Mouse (Mus musculus) G1E (cell line): ENCODE data around the gene BC003965. TPM values are rescaled to one million over a fixed set of nuclear protein-coding genes. Genes with fewer than 3 reads are reported as not detected.
"Not testable (repeated sequence)": the region's sequence is repeated elsewhere in the genome, so short reads cannot be mapped to it uniquely, and the experiment has no call there.

Source experiments
- ATAC-seq: 2 replicates; pipeline ENCODE4 v1.8.0; 2016; ENCODE audit warnings: mild to moderate bottlenecking; ENCODE audit not compliant: insufficient number of reproducible peaks, poor library complexity, low FRiP score, severe bottlenecking; ENCODE audit errors: extremely low read depth
- DNase-seq: peaks from one replicate; pipeline ENCODE4 v3.0.0; 2012; ENCODE audit warnings: low spot score
- H3K27me3 ChIP-seq: 2 replicates; pipeline ENCODE4 v1.6.1; 2012; ENCODE audit warnings: mild to moderate bottlenecking, low read length, inconsistent platforms; ENCODE audit not compliant: insufficient read depth
- H3K36me3 ChIP-seq: replicated peaks from 2 replicates; pipeline ENCODE3; 2012; ENCODE audit warnings: mild to moderate bottlenecking, inconsistent platforms
- H3K4me1 ChIP-seq: 2 replicates; pipeline ENCODE4 v1.6.1; 2012; ENCODE audit warnings: low read depth, low read length, inconsistent platforms, mixed read lengths; ENCODE audit not compliant: insufficient read depth
- H3K4me3 ChIP-seq: 2 replicates; pipeline ENCODE4 v1.5.1; 2012; ENCODE audit warnings: low read depth, mild to moderate bottlenecking, inconsistent platforms, low read length, moderate library complexity, mixed read lengths
- H3K9me3 ChIP-seq: replicated peaks from 2 replicates; pipeline ENCODE4 v1.6.1; 2012; ENCODE audit warnings: inconsistent platforms
- CTCF ChIP-seq: IDR thresholded peaks from 2 replicates; pipeline ENCODE4 v1.5.1; 2012; ENCODE audit warnings: low read depth, low read length, inconsistent platforms, mixed read lengths
- GATA1 ChIP-seq: IDR thresholded peaks from 2 replicates; pipeline ENCODE4 v1.6.1; 2012; ENCODE audit warnings: borderline replicate concordance, low read length, inconsistent platforms, mixed read lengths
- GATA2 ChIP-seq: IDR thresholded peaks from 2 replicates; pipeline ENCODE4 v1.6.1; 2012; ENCODE audit warnings: low read depth, low read length, inconsistent platforms, borderline replicate concordance
- POLR2AphosphoS5 ChIP-seq: IDR thresholded peaks from 2 replicates; pipeline ENCODE4 v1.6.1; 2012; ENCODE audit warnings: low read depth, low read length, inconsistent platforms; ENCODE audit not compliant: insufficient replicate concordance
- TAL1 ChIP-seq: conservative IDR thresholded peaks from 2 replicates; pipeline ENCODE4 v1.6.1; 2012; ENCODE audit warnings: low read depth, low read length, inconsistent platforms, mixed read lengths
- polyA plus RNA-seq: library from polyadenylated mRNA; stranded (reverse); fragments of >175 nt; gene quantifications from 2 replicates; pipeline ENCODE4 v1.2.3, GENCODE M21; 2012
- total RNA-seq, 2 experiments: library from RNA; stranded (forward) in 1 of 2; stranded (reverse) in 1 of 2; fragments of 200-1000 nt in 1 of 2; fragments of >200 nt in 1 of 2; fragmentation: Nextera tagmentation in 1 of 2; gene quantifications; 2 replicates each; pipeline ENCODE4 v1.2.3; 2014 to 2017

The BC003965 gene
- total and polyA plus RNA-seq, 3 experiments: 12.1 to 36.9 (median 15.7) TPM

DNA sequence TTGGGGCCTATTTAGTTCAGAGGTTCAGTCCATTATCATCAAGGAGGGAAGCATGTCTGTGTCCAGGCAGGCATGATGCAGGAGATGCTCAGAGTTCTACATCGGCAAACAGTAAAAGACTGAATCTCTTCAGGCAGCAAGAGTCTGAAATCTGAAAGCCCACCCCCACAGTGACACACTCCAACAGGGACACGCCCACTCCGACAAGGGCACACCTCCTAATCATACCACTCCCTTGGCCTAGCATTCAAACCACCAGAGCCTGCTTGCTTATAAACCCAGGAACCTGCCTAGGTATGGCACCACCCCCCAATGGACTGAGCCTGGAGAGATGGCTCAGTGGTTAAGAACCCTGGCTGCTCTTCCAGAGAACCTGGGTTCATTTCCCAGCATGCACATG lies 31.1 kb downstream of the BC003965 start:
- peaks cover 31% of the 10 kb centered on the region for H3K4me1 ChIP-seq
- no peaks in the 10 kb centered on the region for H3K9me3 ChIP-seq
- H3K27me3 ChIP-seq: no peaks in the 10 kb centered on the region
- DNase-seq (no peak), ATAC-seq (no peak)
- TF ChIP-seq TAL1 (no peak), POLR2AphosphoS5 (no peak), CTCF (no peak), GATA2 (no peak), GATA1 (no peak)
- peaks cover 95% of the 10 kb centered on the region for H3K36me3 ChIP-seq
- H3K4me3 ChIP-seq: no peak overlapping the region

DNA sequence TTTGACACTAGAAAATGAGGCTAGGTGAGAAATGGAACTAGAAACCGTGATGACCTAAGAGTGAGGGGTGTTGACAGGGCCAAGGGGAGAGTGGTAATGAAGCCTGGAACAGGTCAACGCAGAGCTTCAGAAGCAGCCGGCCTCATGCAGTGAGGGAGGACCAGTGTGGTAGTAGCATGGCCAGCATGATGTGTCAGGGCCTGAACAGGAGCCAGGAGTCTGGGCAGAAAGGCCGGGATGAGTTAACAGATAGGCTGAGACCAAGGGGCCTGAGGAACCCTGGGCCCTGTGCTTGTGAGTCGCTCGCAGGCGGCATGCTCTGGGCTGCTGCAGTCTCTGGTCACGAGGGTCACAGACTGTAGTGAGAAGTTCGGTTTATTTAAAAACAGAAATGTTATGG lies 34.6 kb downstream of the BC003965 start:
- Histone ChIP-seq H3K9me3 (no peaks in the 10 kb centered on the region), H3K36me3 (peaks cover 77% of the 10 kb centered on the region), H3K27me3 (no peaks in the 10 kb centered on the region), H3K4me1 (peaks cover 61% of the 10 kb centered on the region), H3K4me3 (no peak overlapping the region)
- DNase-seq: no peak
- TF ChIP-seq CTCF: no peak
- TF ChIP-seq GATA1: no peak
- TF ChIP-seq TAL1: no peak
- TF ChIP-seq POLR2AphosphoS5: no peak
- TF ChIP-seq GATA2: no peak
- ATAC-seq: no peak

DNA sequence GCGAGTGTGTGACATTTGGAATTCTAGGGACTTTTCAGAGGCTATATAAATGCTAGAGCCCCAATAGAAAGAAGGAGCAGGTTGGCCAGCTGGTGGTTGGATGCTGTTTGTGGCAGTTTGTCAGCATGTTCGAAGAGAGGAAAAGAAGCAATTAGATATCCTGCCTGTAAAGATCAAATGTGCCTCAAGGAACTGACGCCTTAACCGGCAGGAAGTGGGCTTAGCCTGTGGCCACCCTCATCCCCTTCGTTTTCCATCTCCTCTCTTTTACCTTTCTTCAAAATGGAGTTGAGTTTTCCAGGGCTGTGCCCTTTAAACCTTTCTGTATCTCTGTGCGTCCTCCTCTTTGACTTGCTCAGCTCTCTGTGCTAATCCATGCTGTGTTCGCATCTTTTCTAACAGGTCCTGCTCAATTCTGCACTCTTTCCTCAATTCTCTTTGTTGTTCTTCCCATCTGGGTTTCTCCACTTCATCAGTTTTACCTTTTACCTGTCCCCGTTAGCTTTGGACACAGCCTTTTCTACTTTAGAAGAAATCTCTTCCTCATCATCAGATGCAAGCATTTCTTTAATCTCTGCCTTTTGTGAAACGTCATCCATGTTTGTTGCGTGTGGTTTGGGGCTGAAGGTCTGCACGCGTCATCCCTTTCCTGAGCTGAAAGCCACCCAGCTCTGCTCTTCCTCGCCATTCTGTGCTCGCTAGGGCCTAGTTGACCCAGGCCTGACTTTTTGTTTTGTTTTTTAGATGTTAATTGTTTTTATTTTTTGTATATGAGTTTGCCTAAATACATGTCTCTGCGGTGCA lies 35.3 kb downstream of the BC003965 start:
- peaks cover 68% of the 10 kb centered on the region for H3K4me1 ChIP-seq
- no peaks in the 10 kb centered on the region for H3K9me3 ChIP-seq
- no peaks in the 10 kb centered on the region for H3K27me3 ChIP-seq
- TF ChIP-seq GATA2 (no peak), TAL1 (no peak), CTCF (no peak), POLR2AphosphoS5 (no peak), GATA1 (no peak)
- DNase-seq (no peak), ATAC-seq (no peak)
- H3K36me3 ChIP-seq: peaks cover 77% of the 10 kb centered on the region
- no peak overlapping the region for H3K4me3 ChIP-seq

DNA sequence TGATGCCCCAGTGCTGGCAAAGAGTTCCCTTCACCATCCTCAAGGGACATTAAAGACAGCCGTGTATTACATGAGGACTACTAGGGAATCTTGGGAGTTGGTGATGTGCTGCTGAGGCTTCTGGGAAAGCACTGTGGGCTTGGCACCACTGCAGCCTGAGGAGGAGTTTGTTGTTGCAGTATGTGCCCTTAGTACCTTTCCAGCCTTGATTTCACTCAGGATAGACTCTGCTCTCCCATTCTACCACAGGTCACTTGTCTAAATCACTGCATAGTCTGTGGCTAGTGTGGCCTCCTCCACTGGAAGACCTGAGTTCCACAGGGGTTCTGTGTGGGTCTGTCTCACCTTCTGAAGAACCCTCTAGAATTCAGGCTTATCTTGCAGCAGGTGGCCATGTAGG lies 36.4 kb downstream of the BC003965 start:
- Histone ChIP-seq H3K4me1 (peaks cover 72% of the 10 kb centered on the region), H3K27me3 (no peaks in the 10 kb centered on the region), H3K36me3 (peaks cover 77% of the 10 kb centered on the region), H3K4me3 (no peak overlapping the region), H3K9me3 (no peaks in the 10 kb centered on the region)
- DNase-seq (no peak), ATAC-seq (no peak)
- no peak for TF ChIP-seq POLR2AphosphoS5
- no peak for TF ChIP-seq GATA1
- no peak for TF ChIP-seq GATA2
- TF ChIP-seq CTCF: no peak
- TF ChIP-seq TAL1: no peak

DNA sequence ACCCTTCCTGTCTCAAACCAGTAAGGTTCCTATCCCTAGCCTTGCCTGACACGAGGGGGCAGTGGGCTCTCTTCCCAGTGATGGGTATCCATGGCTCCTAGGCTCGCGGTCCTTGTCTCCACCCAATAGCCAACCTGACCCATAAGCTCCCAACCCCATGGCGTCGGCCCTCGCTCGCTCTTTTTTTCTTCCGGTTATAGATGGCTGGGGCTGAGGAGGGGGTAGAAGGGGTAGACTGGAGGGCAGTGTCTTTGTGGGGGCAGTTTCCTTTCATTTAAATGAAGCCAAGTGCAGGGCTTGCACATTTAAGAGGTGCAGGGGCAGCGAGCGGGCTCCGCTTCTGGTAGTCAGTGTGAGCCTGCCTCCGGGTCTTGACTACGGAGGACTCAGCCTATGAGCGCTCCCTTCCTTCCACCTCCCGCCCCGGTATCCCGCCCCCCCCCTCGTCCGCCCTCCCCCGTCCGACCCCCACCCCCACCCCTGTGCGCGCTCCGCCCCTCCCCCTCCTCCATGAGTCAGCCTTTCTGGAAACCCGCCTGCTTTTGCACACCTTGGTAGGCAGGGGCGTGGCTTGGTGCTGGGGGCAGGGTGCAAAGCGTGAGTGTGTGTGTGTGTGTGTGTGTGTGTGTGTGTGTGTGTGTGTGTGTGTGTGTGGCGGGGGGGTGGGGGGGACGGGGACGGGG lies 37.6 kb downstream of the BC003965 start:
- peak overlapping the region; percentile 67 for H3K4me3 ChIP-seq
- ATAC-seq (peak; percentile 55), DNase-seq (peak; percentile 81)
- peaks cover 81% of the 10 kb centered on the region for H3K4me1 ChIP-seq
- TF ChIP-seq CTCF: no peak
- H3K27me3 ChIP-seq: no peaks in the 10 kb centered on the region
- peaks cover 79% of the 10 kb centered on the region for H3K36me3 ChIP-seq
- no peaks in the 10 kb centered on the region for H3K9me3 ChIP-seq

DNA sequence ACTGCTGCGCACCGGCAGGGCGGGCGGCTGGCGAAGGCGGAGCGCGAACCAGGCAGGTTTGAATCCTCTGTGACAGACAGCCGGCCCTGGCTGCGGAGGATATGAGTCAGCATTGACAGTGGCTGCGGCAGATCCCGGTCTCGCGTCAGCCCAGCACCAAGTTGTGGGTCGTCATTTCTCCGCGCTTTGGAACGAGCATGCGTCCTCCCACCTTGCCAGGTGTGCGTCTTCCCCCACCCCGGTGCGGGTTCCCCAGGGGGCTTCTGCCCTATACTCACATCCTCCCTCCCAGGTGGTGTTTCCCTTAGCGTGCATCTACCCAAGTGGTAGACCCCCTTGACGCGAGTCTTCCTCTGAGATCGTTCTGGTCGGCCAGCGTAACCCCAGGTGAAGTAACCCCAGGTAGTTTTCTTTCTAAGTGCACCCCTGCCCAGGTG lies 38.2 kb downstream of the BC003965 start:
- peaks cover 85% of the 10 kb centered on the region for H3K4me1 ChIP-seq
- H3K36me3 ChIP-seq: peaks cover 81% of the 10 kb centered on the region
- H3K4me3 ChIP-seq: peak overlapping the region; percentile 73
- ATAC-seq: peak; percentile 50
- not testable (repeated sequence) for H3K9me3 ChIP-seq, H3K27me3 ChIP-seq, DNase-seq
